Mouse (Mus musculus) right cerebral cortex, postnatal 10 days (tissue): ENCODE results near the gene Itpkc.
A peak's percentile ranks its signal among the peaks of the same experiment; 100 is the strongest.

Source experiments
- DNase-seq, 2 experiments: peaks; one replicate each; pipeline ENCODE4 v3.0.0; 2021; ENCODE audit warnings: low spot score in 2 of 2

Itpkc gene

DNA sequence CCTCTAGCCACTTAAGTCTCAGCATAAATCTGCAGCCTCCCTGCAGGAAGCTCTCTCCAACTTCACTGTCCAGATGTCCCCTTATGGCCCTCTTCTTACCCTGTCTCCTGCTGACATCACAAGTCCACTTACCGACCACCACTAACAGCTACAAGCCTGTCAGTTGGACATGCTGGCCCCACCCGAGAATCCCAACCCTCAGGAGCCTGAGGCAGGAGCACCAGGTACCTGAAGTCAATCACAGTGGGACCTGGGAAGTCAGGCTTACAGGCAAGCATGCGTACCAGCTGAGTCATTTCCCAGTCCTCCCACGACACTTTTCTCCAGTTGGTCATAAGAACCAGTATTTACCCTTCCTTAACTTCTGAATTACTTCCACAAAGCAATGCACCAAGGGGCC, 34.7 kb downstream of the Itpkc start:
- no peak for DNase-seq

DNA sequence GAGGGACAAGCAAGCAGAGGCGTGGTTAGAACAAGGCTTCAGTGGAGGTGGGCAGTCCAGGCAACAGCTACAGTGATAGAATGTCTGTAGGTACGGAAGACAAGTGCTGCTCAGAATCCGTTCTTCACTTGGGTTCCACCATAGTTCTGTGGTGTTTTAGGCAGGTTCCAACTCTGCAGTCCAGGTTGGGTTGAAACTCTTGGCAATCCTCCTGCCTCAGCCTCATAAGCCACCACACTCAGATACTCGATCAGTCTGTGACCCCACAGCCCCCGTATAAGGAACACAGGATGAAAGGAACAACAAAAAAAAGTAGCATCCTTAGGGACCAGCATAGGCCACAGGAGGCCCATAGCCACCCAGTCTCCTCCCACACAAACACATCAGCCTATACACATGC, 36.0 kb downstream of the Itpkc start:
- DNase-seq: no peak

DNA sequence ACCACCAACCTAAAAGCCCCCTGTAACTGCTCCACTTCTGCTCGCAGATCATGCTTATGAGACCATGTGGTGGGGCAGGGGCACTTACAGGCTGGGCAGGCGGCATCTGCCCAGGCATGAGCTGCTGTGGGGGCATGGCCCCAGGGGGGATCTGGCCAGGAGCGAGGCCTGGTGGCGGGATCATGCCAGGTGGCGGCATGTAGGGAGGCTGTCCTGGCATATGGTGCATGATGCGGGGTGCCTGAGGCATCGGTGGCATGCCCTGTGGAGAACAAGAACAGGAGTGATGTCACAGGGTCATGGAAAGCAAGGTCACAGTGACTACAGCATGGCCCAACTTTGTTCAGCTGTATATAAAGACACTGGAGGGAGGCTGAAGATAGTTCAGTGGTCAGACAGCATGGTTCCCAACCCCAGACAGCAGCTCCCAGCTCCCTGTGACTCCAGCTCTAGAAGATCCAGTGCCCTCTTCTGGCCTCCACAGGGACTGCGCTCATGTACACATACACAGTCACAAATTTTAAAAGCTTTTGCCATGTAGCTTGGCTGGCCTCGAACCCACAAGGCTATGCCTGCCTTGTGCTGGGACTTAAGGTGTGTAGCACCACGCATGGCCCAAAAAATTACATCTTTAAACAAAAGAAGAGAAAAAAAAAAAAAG, 39.1 kb downstream of the Itpkc start:
- DNase-seq: no peak

DNA sequence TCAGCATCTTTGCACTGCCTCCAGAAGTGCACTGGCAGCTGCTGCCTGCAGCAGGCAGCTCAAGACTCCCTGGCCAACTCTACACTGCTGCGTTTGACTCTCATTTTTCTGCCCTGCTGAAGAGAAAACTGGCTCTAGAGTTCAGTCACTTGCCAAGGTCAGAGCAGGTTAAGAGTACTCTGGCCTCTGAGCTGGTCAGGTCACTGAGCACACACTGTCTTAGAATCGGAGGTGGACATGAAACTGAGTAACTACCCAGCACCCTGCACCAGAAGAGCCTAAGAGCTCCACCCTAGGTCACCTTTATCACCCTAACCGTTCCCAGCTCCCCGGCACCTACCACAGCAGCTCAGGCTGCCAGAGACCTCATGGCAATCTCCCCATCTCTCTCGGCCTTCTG, 42.5 kb downstream of the Itpkc start:
- DNase-seq: no peak

DNA sequence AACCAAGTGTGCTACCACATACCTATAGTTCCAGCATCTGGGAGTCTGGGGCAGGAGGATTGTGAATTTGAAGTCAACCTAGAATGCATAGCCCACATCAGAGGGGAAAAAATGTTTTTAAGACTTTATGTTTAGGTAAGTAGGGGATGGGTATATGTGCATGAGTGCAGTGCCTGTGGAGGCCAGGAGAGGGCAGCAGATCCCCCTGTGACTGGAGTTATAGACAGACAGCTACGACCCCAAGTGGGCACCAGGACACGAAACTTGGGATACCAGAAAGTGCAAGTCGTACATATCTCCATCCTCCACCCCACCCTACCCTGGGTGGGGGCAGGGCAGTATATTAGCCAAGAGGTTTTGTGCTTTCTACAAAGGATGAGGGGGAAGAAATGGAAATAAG, 43.5 kb downstream of the Itpkc start:
- DNase-seq: no peak

DNA sequence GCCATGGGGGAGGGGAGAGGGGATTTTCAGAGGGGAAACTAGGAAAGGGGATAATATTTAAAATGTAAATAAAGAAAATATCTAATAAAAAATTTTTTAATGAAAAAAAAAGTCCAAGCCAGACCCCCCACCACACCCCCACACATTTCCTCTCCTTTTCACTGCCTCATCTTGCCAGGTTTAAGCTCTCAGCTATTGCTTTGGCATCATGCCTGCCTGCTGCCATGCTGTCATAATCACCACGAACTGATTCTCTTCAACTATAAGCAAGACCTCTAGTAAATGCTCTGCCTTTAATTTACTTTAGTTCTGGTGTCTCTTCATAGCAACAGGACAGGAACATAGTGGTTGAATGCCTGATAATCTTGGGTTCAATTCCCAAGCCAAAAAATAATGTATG, 46.0 kb downstream of the Itpkc start:
- peak in 1 of 2 experiments; percentile 29 for DNase-seq

DNA sequence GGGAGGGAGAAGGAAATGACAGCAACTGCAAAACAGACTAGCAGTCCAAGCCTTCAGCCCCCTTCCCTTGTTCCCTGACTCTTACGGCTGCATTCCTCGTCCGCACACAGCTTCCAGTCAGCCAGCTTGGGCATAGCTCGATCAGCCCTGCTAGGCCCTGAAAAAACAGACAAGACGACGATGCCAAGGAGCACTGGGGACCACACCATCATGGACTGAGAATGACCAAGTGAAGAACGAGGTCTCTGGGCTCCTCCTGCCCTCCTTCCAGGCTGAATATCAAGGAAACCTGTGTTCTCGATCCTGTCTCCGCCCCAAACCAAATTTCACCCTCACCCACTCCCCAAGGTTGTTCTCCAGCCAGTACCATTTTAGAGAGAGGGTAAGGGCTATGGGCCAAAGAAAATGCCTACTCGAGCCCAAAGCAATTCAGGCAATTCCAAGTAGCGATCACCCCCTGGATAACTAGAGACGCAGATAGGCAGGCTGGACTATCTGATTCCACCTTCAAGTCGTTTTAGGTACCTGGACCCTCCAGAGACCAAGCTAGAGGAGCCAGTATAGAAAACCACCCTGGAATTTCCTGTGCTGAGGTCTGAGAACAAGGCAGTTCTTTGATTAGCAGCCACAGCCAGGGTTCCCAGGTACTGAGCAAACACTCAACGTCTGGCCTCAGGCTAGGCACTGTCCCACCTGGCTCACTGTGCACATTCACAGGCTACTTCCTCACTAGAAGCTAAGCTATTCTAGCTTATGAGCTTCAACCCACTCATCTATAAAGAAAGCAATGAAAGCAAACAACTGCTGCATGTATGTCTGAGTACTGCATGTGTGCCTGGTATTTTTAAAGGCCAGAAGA, 47.4 kb downstream of the Itpkc start, which contains the start of the genes Gm21983 and Mia:
Gene Gm21983 (minus strand): TSS at position 250 of the 859 bp plus-strand sequence.
Gene Mia (minus strand): TSS at position 321 of the 859 bp plus-strand sequence.
- no peak for DNase-seq

DNA sequence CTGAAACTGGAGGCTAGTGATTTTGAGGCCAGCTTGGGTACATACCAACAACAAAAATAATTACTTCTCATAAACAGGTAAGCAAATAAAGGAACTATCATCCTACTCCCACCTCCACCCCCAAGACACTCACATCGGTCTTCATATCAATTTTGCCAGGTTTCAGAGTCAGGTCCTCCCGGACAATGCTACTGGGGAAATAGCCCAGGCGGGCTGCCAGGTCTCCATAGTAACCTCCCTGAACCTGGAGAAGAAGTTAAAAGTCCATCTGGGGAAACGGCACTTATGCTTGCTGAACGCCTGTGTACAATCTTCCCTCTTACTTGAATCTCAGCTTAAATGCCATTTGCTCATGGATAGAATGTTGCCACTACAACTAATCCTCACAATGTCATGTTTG, 48.4 kb downstream of the Itpkc start:
- peak in 1 of 2 experiments; percentile 43 for DNase-seq

DNA sequence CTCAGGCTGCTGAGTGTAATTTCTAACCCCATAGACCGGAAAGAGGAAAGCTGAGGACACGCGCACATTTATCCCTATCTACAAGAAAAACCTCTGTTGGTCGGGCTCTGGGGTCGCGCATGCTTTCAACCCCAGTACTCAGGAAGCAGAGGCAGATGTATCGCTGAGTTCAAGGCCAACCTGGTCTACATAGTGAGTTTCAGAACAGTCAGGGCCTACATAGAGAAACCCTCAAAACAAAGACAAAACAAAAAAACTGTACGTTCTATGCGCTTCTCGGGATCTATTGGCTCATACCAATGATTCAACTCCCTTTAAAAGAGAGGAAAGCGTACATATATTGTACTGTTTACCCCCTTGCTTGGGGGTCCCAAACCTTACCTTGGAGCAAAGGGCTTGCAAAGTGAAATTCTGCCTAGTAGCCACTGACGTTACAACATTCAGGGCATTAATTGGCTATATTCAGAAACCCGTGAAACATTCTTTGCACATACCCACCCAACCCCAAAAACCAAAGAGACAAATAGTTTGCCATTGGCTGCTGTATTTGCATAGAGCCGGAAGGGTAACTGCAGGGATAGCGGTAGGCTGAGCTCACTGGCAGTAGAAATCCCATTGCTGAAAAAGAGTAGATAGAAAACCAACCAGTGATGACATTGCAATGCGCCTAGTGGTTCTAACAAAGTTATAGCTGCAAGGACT, 49.1 kb downstream of the Itpkc start:
- DNase-seq: peak in 1 of 2 experiments; percentile 60

DNA sequence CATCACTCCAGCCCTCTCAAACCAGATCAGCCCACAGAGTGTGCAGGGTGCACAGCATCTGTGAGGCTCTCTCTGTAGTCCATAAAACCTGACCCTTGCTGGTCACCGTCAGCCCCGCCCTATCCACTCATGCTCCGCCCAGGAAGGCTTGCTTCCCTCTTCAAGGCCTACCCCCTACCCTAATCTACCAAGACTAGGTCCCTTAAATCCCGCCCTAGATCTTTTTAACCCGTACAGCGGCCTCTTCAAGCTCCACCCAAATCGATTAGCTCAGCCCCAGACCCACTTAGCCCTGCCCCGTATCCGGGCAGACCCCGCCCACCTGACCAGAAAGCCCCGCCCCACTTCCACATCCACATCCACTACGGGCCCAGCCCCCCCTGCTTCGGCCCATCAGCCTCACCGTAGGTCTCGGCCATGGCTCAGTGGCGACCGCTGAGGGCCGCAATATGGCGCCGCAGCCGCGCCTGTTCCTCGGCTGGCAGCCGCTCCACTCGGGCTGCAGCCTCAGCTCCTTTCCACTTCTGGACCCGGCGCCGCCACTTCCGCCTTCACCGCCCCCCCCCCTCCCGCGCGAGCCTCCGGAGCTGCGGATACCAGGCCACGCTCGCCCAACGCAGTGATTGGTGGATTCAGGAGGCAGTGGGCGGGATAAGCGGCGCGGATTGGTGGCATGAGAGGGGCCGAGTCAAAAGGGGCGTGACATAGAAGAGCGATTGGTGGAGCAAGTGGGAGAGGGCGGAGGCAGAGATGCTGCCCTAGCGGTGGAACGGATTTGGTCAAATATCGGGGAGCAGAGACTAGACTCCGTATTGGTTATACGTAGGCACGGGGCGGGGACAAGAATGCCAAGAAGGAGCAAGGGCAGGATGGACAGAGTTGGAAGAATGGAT, 49.9 kb downstream of the Itpkc start, which contains the start of gene Rab4b:
Gene Rab4b (minus strand): TSS at position 573 of the 893 bp plus-strand sequence.
- peak; percentile 100 for DNase-seq

DNA sequence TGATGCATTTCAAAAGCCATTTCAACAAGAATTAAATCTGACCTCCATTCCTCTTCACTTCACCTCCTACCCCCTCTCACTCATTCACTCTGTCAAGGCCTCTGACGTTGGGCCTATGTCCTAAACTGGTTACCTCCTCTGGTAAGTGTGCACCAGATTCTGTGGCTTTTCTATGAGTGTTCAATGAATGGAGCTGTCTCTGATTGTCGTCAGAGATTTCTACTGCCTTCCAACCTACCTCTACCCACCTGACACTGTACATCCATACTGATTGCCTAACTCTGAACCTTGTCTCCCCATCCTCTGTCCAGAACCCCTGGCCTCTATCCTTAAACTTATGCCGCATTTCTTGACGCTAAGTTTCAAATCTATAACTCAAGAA, 50.5 kb downstream of the Itpkc start:
- DNase-seq: no peak

DNA sequence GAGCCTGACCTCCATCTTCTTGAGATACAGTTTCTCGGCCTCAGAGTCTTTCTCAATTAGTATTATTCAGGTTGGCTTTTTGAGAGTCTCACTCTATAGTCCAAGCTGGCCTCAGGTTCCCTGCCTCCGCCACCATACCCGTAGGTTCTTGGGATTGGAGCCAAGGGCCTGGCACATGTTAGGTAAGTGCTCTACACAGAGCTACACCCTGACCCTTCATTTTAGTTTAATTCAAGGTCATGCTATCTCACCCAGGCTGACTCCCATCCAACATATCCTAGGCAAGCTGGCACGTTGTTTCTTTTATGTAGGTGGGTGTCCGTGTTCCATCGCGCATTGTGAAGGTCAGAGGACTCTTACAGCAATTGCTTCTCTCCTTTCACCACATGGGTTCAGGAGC, 53.6 kb downstream of the Itpkc start:
- no peak for DNase-seq

DNA sequence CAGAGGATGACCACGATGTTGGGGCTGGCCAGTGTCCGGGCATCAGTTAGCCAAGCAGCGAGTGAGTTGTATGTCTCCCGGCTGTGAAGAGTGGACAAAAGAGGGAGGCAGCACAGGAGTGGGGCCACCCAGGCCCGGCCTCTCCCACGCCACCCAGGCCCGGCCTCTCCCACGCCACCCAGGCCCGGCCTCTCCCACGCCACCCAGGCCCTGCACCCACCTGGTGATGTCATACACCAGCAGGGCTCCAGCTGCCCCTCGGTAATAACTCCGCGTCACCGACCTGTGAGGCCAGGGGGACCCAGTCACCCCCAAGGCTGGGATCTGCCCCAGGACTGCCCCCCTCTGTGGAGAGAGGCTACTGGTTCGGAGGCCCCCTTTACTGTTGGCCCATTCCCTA, 54.0 kb downstream of the Itpkc start:
- no peak for DNase-seq

DNA sequence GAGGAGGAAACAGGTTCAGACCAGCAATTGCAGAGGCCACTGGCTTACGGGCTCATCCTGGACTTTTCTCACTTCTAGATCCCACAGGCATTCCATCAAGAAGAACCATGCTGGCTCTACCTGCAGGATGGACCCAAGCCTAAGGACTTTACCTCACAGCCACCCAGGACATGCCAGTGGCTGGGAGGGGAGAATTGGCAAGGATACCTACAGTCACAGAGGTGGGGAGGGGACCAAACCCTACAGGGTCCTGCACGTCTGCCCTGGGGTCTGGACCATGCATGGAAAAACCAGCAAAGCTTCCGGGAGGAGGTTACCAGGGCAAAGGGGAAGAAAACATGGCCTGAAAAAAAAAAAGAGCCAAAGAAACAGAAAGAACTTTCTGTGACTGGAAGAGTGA, 57.5 kb downstream of the Itpkc start:
- DNase-seq: peak in 1 of 2 experiments; percentile 28

DNA sequence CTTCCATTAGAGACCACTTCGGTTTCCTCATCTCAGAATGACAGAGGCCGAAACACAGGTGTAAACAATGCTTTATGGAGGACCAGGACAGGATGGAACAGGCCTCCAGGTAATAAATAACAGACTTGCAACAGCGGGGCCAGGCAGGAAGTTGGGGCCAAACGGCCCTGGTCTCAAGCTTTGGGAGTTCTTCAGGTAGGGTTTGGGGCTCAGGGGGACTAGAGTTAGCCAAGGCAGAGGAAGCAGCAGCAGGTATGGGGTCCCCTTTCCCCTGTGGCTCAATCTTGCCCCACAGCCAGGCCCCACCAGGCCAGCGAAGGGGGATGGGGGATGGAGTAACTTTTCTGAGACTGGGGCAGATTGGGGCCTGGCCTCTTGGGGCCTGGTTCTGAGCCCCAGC, 60.1 kb downstream of the Itpkc start:
- peak in 1 of 2 experiments; percentile 33 for DNase-seq

DNA sequence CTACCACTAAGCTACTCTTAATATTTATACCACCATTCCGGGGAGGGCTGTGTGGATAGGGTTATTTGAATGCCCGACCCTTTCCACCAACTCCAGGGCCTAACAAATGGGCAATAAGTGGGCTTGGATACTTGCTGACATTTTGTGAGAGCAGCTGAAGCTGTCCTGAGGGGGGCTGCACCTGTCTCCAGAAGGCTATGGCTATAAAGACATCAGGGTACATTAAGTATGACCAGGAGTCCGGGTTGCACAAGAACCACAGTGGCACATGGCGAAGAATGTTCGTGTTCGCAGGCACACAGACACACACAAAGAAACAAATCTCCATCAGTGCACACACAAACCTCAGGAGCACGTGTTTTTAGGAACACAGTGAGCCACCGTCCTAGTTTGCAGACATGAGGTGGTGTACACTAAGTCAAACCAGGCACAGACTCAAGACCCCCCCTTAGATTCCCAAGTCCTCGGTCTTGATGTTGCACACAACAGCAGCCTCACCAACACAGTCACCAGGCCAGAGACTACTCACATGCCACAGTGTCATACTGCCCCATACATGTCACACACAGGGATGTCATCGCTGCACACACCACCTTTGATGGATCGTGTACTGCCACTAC, 60.9 kb downstream of the Itpkc start:
- DNase-seq: peak in 1 of 2 experiments; percentile 38

DNA sequence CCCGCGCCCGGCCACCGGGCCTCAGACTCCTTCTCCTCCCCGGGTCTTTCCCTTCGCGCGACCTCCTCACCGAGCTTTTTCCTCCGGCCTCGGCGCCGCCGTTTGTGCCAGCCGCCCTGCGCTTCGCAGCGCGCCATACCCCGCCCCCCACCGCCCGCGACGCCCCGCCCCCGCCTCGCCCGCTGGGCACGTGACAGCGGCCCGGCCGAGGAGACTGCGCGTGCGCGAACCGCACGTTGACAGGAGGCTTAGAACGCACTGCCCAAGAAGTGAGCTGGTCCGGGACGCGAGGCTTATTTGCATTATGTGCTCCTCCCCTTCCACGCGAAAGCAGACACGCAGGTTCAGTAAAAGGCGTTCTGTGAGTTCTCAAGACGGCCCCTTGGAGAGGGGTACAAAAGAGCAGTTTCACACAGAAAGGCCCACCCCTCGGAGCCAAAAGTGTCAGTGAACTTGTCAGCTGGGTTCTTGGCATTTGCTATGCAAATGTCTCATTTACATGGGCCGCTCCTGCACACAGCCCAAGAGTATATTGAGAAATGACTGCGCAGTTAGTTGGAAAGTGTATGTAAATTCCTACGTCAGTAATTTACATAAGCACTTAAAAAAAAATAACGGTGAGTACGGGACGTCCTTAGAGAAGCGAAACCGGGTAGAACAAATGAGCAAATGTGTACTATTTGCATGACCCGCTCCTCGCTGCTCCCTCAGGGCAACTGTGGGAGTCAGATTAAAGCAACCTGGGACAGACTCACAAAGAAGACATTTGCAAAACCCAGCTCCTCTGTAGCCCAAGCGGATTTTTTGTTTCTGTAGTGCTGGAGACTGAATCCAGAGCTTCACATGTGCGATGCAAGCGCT, 61.6 kb downstream of the Itpkc start, which contains the start of gene Egln2:
Gene Egln2 (minus strand): TSS at position 189 of the 861 bp plus-strand sequence.
- peak; percentile 96 to 97 for DNase-seq

DNA sequence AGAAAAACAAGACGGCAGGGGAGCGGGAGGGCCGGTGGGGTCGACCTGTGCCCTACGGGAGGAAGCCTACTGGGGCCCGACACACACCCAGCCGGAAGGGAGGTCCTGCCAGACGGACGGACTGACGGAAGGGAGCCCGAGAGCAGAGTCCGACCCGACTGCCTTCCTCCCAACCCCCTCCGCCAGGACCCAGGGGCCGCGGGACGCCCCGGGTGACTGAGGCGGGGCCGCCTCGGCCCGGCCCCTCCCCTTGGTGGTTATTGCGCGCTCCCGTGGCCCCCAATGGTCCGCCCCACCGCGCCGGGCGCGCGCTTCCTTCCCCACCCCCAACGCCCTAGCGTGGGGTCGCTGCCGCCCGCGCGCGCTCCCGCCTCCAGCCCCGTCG, 62.2 kb downstream of the Itpkc start:
- peak; percentile 86 to 88 for DNase-seq

DNA sequence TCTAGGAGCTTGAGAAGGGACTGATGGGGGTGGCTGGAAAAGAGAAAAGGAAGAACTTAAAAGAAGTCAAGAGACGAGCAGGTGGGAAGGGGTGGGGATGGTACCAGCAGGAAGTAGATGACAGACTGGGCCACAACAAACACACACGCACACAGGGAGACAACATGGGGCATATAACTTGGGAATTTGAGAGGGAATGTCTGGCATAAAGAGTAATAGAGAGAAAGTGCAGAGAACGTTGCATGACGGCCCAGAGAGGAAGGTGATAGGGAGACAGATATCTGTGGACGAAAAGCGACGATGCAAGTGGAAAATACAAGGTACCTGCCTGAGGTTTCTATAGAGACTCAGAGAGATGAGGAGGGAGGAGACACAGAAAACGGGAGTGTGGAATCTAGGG, 62.8 kb downstream of the Itpkc start:
- peak in 1 of 2 experiments; percentile 33 for DNase-seq
